Mouse (Mus musculus) lung, postnatal 0 days (tissue): ENCODE data around the gene AC124108.1.

ENCODE experiments used
- CTCF ChIP-seq: IDR thresholded peaks from 2 replicates; pipeline ENCODE4 v1.5.1; 2016; ENCODE audit warnings: antibody characterized with exemption, mild to moderate bottlenecking
- EP300 ChIP-seq: IDR thresholded peaks from 2 replicates; pipeline ENCODE4 v1.6.1; 2016; ENCODE audit warnings: antibody characterized with exemption, mild to moderate bottlenecking, control low read depth

DNA sequence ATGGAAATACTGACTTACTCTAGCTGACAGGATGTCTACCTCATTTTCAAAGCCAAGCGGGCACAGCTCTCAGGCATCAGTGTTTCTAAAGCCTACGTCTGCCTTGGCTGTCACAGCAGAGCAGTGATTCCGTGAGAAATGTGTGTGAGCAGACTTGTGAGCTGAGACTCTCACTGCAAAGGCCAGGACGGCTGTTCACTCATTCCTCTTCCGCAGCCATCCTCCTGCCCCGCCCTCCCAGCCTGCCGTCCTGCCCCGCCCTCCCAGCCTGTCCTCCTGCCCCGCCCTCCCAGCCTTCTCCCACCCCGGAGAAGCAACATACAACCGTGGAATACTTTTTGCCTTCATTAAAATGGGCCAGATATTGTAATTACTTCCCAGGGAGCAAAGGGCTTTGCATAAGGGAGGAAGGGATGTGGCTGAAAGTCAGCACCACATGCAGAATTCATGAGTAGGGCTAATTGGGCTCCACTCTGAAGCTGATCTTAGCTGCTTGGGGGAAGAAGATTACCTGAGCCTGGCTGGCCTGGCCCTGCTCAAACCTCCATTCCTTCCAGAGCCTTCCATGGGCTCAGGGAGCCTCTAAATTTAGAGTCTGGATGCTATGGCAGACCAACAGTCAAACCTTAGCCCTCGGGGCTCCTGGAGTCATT, 23.0 kb upstream of the AC124108.1 start:
- TF ChIP-seq EP300 (no peak), CTCF (no peak)
